Mouse (Mus musculus): ENCODE results near the gene Pank4. TPM values are rescaled to one million over a fixed set of nuclear protein-coding genes. Genes with fewer than 3 reads are reported as not detected.

Pank4 gene
- polyA plus RNA-seq, 1 experiment: 37.5 TPM

GRCm38 (mm10) chr4:155024170-155025010, 60.5 kb downstream of the Pank4 start:
- 88% methylated on average over 11 of the region's 11 CpGs for WGBS
- Histone ChIP-seq H3K36me3 (ENCODE audit: control insufficient read depth, insufficient read depth, low read length) (no peaks in the 10 kb centered on the region), H3K4me1 (ENCODE audit: control insufficient read depth, insufficient read depth, low read length) (no peaks in the 10 kb centered on the region)

More at GRCm38 (mm10) chr4:155024170-155025010, 60.5 kb downstream of the Pank4 start:
- no peak for TF ChIP-seq POLR2A (IDR thresholded peaks at IDR 0.05; ENCODE audit: low read depth, low read length)
- no peak for TF ChIP-seq CTCF (conservative IDR thresholded peaks at IDR 0.05; ENCODE audit: insufficient read depth, insufficient read length, low read depth, low read length)
- Histone ChIP-seq H3K27me3 (replicated peaks; ENCODE audit: control insufficient read depth, insufficient read depth, low read length) (no peaks in the 10 kb centered on the region), H3K4me3 (ENCODE audit: insufficient read depth, low read depth, low read length) (no peak overlapping the region), H3K27ac (ENCODE audit: insufficient read depth, low read depth, low read length) (no peak overlapping the region)
- no peak for DNase-seq

Other genes starting within 250 kb of the Pank4 start
- 0.05 TPM in 1 of 2 replicates, not detected in the other for gene Ttc34, start 126.7 kb upstream of the Pank4 start, polyA plus RNA-seq (2012; rRNA removed)
- 0.03 and 0.19 TPM in 2 replicates for gene Mmel1, start 94.5 kb upstream of the Pank4 start, polyA plus RNA-seq (2012; rRNA removed)
- gene Fam213b, start 65.0 kb upstream of the Pank4 start, polyA plus RNA-seq (2012; rRNA removed): 74.0 and 92.4 TPM in 2 replicates
- 12.1 and 19.4 TPM in 2 replicates for gene Tnfrsf14, start 35.6 kb upstream of the Pank4 start, polyA plus RNA-seq (2012; rRNA removed)
- not detected in 2 replicates for gene Hes5, start 3.2 kb upstream of the Pank4 start, polyA plus RNA-seq (2012; rRNA removed)
- gene Plch2, start 92.7 kb downstream of the Pank4 start, polyA plus RNA-seq (2012; rRNA removed): 0.52 and 2.3 TPM in 2 replicates
- gene Pex10, start 102.9 kb downstream of the Pank4 start, polyA plus RNA-seq (2012; rRNA removed): 23.9 and 25.6 TPM in 2 replicates
- 133 TPM in 2 replicates for gene Rer1, start 122.3 kb downstream of the Pank4 start, polyA plus RNA-seq (2012; rRNA removed)
- gene Morn1, start 122.5 kb downstream of the Pank4 start, polyA plus RNA-seq (2012; rRNA removed): 10.4 and 12.4 TPM in 2 replicates